Mouse (Mus musculus) erythroid progenitor cell, adult 5-6 weeks (primary cell): ENCODE data around the gene Chka. TPM values are rescaled to one million over a fixed set of nuclear protein-coding genes. Genes with fewer than 3 reads are reported as not detected.

Source experiments
- ATAC-seq: replicated peaks from 2 replicates; pipeline ENCODE4 v1.8.0; 2016; ENCODE audit warnings: moderate number of reproducible peaks, mild to moderate bottlenecking, moderate TSS enrichment, inconsistent platforms; ENCODE audit not compliant: poor library complexity, low FRiP score, severe bottlenecking
- total RNA-seq, 2 experiments: library from RNA; stranded (forward) in 1 of 2; stranded (reverse) in 1 of 2; fragments of 150-400 nt in 1 of 2; fragments of 186-747, 209-891 nt in 1 of 2; gene quantifications; 2 replicates each; pipeline versions ENCODE4 v1.2.3 to v1.2.4; 2015 to 2017; ENCODE audit warnings: low replicate concordance in 2 of 2

The Chka gene
- total RNA-seq, 2 experiments from 2014 or later, result 11.8 to 13.4 TPM

DNA sequence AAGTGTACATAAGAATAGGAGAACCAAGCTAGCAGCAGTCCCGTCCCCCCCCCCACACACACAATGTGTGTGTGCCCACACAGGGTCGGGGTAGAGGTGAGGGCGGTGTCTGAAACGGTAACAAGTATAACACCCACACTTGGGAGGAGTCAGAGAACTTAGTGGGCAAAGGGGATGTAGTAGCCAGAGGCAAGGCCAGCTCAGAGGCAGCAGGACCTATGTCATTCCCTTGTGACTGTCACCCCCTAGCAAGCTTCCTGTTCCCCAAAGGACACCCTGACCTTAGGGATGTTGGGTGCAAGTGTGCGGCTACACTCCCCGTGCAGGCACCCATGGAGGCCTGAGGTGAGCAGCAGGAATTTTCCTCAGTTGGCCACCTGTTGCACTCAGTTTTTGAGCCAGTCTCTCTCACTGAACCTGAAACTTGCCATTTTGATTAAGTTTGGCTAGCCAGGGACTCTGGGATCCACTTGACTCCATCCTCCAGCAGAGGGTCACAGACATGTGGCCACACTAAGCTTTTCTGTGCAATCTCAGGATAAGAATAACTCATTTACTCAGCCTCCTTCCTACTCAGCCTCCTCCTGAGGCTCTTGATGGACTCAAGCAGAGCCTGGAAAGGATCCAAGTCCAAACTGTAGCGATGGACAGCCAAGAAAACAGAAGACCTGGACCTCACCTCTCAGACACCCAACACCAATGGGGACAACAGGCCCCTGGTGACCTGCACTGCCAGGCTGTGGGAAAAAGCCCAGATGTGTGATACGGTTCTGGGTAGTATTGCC, 56.5 kb downstream of the Chka start:
- no peak for ATAC-seq

DNA sequence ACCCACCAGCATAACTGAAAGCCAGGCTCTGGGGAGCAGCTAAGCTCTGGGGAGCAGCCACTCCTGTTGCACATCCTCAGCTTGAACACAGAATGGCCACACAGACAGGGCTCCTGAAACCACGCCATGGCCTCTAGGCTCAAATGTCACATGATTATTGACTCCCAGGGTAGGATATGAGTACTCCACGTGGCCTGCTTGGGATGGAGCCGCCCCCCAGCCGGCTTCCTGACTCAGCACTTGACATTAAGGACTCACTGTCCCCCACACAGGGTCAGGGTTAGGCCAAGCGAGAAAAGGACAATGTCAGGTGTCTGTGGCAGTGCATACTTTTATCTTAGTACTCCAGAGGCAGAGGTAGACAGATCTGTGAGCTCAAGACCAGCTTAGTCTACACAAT, 58.6 kb downstream of the Chka start:
- ATAC-seq, result no peak

DNA sequence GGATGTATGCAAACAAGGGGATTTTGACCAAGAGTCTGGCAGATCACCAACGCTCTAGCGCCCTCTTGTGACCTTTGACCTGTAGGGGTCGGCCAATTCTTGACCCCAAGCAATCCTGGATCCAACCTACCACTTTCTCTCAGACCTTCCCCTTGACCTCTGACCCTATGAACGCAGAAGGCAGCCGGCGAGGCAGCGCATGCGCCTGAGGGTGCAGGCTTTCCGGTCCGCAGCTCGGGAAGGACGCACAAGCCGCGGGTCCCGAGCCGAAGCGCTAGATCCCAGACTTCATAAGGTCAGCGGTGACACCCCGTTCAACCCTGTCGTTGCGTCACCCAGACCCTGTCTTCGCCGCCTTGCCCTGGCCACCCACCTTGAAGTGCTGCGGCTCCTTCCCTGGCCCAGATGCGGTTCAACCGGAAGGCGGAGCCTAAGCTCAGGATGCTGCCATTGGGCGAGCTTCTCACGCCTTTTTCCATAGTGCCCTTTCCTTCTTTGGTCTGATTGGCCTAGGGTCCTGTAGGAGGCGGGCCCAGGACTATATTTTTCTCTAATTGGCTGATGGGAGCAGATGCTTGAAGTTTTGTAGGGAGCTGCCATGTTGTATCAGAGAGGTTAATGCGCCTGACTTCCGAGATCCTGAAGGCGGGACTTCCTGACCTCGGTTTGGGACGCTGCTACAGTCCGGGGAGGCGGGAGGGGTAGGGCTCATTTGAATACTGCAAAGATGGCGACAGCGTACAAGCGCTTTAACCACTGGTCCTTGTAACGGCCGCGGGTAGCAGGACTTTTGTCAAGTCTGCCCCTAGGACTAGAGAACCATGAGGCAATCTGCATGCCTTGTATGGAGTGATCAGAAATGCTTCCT, 61.0 kb downstream of the Chka start, which contains the start of gene Ndufs8:
Ndufs8 (minus strand) TSS at position 438 of the 868 bp plus-strand sequence.
- peak; percentile 91 for ATAC-seq

DNA sequence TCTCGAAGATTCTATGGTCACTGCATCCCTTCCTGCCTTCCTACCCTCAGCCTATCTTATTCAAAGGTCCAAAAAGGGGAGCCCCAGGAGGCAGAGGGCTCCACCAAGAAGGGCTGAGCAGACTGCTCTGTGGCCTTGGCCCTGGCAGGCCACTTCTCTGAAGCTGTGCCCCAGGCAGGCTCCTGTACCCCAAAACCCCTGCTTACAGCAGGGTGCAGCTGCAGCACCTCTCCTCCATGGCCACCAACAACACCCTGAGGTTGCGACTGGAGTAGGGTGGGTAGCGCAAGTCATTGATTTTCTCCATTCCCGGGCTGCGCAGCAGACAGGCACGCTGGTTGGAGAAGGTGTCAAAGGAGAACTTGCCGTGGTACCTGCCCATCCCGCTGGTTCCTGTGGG, 62.1 kb downstream of the Chka start:
- no peak for ATAC-seq

DNA sequence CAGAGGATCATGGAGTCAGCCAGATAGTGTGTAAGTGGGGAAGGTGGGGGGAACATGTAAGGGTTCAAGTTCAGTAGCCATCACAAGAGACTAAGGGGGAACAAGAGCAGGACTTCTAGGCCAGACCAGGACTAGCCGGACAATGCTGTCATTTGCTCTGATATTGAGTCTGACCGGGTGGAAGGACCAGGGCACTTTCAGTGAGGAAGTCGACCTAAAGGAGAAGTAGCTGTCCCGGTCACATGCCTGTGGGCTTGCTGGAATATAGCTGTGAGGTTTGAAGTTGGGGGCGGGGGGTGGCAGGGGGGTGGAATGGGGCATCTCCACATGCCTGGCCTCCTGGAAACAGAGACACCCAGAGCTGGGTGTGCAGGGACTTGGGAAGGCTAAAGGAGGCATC, 63.0 kb downstream of the Chka start:
- ATAC-seq, result no peak

DNA sequence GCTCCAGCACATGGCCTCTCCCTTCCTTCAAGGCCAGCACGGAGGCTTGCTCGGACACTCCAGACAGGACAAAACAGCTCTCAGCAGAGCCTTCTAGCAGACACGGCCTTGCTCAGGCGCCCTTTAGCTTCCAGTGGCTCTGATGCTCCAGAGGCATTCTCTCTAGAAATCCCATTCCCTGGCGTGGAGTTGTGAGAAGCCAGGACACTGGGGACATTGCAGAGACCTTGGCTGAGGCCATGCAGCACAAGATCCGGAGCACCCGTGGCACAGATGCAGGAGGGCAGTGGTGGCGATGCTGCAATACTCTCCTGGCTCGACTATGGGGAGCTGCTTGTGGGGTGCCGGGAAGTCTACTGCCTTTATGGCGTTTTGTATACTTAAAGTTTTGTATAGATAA, 65.2 kb downstream of the Chka start:
- ATAC-seq, result no peak

DNA sequence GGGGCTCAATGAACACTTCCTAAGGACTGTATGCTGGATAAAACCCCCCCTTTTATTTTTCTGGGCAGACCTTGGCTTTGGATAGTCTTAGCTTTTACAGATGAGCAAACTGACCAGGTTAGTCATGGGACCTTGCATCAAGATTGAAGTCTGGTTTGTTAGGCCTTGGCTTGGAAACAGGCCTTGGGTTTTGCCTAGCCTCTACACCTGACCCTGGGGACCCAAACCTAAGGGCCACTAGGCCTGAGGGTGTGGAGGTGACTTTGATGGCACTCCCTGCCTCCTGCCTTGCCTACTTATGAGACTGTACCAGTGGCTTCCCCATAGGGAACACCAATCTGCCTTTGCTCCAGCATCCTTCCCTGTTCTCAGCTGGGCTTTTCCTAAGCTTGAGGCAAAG, 68.4 kb downstream of the Chka start:
- ATAC-seq, result no peak

DNA sequence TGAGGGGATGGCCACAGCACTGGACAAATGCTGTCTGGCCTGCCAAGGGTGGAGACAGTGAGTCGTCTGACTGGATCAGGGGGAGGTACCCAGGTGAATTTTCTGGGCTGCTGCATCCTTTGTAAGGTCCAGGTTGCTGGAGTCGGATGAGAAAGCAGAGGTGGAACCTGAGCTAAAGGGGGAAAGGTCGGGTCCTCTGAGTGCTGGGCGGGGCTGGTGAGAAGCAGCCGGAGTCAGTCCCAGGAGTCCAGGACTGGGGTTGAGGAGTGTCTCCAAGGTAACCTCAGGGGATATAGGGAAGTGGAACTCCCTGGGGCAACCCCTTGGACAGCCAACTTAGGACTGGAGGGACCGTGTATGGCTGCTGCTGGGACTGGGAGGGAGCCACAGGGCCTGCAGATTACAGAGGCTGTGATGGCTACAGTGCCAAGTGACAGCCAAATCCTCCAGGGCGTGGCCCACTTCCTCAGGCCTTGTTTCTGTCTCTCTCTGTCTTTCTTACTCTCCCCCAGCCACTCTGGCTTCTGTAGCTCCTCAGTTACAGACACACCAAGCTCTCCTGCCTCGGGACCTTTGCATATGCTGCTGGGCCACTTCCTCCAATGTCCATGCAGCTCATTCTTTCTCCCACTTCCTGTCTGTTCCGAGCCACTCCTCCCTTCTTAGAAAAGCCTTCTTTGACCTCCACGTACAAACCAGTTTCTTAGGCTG, 71.2 kb downstream of the Chka start:
- no peak for ATAC-seq

DNA sequence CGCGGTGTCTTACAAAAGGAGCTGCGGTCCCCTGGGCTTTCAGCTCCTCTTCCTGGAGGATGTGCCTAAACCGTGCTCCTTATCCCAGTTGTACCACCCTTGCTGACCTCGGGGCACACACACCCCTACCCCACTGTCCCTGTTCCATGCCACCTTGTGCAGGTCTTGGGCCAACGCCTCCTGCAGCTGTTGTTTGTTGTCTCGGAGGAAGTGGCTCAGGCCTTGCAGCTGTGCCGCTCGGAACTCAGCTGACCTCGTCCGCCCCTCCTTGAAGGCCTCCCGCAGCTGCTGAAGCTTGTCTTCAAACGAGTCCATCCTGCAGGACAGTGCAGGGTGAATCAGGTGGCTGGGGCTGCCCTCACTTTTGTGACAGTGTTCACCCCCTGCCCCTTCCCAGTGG, 72.0 kb downstream of the Chka start:
- ATAC-seq, result no peak

DNA sequence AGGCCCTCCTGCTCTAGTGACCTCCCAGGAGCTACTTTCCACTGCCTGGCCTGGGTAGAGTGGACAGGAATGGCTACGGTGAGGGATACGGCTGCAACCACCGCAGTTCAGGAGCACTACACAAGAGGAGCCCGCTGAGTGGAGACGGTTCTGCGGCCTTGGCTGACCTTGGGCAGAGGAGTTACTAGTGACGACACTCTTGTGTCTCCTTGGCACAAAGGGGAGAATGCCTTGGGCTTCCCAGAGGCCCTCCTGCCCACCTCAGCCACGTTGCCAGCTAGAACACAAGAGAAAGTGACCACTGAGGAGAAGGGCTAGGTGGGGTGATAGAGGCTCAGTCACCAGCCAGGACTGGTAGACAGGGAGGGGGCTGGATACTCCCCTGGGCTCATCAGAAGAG, 72.6 kb downstream of the Chka start:
- no peak for ATAC-seq

DNA sequence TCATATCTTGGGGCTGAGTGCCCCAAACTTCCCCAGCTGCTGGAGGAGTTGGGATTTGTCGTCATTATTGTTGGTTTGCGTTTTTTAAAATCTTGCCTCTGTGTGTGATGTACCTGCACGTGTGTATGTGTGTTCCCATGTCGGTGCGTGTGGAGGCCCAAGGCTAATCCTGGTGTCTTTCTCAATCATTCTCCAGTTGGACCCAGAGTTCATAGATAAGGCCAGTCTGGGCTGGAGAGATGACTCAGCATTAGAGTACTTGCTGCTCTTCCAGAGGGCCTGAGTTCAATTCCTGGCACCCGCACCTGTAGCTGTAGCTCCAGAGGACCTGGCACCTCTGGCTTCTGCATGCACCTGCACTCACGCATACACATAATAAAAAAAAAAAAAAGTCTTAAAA, 73.3 kb downstream of the Chka start:
- no peak for ATAC-seq

DNA sequence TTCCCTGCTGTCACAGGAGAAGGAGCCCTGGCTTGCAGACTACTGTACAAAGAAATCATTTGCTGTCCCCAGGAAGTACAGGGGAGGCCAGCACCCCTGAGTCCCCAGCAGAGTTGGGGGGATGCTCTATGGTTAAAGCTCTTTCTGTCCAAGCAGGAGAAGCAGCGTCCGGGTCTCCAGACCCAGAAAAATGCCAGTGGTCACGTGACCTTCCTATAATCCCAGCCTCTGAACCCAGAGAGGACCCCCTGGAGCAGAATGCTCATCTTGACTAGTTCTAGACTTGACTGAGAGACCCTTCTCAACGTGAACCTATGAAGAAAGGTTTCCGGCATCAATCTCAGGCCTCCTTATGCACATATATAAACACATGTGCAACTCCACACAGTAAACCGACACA, 74.3 kb downstream of the Chka start:
- no peak for ATAC-seq

DNA sequence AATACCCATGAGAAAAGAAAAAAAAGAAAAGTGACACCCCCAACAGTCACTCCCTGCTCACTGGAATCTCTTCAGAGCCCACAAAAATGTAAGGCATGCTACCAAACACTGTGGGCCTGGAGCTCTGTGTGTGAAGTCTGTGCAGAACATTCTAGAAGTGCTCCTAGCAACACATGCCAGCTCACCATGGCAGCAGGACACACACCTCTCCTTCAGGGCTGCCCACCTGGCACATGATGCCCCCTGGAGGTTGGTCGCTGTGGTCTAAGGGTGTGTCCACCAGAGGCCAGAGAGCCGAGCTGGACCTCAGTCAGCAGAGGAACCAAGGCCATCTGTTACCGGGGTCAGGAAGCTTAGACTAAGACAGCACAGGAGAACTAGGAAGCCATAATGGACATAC, 74.7 kb downstream of the Chka start:
- ATAC-seq, result no peak

DNA sequence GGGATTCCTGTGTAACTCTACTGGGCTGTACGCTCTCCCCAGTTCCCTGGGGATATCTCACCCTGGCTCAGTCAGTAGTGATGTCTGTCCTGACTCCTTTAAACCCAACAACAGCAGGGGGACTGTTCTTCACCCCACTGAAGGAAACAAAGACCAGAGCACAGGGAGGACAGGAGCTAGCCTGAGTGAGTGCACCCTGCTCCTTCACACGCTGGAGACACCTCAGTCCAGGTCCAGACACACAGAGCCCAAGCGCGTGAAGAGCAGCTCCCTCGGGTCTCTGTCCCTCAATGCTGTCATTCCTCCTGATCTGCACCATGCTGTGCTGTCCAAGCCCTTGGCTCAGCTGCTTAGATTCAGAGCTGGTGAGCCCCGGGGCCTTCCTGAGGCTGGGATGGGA, 75.1 kb downstream of the Chka start:
- ATAC-seq, result no peak

DNA sequence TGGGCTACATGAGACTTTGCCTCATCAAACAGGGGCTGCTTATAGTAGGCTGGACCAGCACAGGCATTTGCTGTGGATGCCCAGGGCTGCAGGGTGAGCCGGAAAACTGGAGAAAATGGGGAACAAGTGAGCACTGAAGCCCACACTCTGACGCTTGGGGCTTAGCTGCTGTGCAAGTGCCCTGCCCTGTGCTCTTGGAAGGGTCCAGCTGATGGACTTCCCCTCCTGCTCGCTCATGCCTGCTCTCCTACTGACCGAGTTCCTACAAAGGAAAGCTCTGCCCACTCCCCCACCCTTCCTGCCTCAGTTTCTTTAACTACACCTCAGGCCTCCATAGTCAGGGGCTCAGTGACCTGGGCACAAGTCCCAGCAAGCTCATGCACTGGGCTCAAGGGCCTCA, 76.4 kb downstream of the Chka start:
- ATAC-seq, result no peak

DNA sequence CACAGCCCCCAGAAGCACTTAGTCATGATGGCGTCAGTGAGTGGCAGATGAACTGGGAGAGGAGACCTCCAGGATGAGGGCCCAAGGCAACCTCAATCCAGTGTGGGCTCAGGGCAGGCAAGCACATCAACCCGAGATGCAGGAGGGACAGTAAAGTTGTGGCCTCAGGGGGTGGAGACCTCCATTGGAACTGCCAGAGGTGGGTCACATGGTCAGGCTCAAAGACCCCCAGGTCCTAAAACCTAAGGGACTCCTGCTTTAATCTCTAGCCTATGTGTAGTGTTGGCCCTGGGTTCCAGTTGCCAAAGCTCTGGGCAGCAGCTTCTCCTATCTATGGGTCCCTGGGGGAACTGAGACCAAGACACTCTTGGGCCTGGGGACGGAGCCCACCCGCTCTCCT, 77.2 kb downstream of the Chka start:
- ATAC-seq, result no peak

DNA sequence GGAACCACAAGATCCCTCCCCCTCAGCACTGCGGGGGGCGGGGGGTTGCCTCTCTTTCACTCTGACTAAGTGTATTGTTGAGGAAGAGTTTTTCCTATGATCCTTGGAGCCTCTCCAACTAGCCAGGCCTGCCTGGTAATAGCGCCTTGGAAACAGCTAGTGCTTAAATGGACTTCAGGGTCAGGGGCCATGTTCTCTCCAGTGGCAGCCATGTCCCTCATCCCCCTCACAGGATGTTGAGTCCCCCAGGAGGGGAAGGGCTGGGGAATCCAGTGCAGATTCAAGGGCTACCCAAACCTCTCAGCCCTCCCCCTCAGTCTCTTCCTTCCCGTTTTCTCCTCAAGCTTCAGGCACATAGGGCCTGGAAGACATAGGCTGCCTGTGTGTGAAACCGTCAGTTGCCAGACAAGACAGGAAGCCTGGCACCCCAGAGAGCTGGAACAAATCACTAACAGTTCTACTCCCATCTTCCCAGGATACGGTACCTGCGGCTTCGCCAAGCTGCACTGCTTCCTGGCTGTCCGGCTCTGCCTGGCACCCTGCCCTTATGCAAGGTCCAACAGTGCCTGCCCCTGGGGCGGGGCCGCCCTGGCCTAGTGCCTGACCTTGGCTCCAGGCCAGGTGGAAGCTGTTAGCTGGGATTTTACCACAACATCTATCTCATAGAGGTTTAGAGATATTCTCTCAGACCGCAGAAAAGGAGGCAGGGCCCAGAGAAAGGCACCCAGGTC, 77.8 kb downstream of the Chka start, which contains the start of gene Aldh3b1:
Aldh3b1 (minus strand) TSS at position 598 of the 731 bp plus-strand sequence.
- no peak for ATAC-seq

DNA sequence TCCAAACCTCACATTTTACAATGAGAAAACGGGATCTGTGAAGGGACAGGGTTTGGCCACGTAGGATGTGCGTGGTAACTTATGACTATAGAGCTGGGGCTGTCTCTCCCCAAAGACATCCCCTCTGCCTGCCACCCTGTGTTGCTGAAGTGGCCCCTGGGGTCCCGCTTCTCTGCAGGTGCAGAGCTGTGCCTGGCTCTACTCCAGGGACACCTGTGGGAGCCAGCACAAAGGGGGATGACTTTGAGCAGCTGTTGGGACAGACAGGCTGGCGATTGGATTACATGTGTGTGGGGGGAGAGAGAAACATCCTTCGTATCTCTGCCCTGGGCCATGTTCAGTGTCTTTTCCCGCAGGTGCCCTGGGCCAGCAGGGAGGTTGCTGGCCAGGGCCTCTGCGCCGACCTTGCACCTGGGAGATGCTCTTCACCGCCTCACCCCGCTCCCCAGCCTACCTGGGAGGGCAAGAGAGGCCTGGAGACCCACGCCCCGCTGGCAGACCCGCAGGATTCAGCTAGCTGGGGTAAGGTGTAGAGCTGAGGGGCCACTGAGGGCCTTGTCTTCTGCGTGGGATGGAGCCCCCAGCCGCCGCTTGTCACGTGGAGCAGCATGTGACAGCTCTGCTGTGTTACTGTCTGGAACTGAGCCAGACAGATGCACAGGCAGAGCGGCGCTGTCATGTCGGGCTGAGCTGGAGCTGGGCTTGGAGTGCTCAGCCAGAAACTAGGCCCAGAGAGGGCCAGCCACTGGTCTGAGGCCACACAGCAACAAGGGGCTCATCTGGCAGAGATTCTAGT, 78.9 kb downstream of the Chka start:
- ATAC-seq, result no peak

DNA sequence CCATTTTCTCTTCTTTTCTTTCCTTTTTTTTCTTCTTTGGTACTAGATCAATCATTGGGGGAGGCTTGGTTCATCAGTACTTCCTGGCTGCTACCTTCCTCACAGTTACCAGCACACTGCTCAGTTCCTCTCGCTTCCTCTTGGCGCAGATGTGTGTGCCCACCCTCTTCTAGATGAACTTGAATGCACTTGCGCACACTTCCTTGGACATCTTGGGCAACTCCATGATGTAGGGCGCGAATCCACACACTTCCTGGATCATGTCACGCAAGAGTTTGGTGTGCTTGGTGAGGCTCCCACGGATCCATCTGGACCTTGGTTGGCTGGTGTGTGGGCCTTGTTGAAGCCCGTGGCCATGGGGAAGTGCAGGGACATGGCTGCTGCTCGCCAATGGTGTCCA, 80.1 kb downstream of the Chka start:
- no peak for ATAC-seq
